ENCODE assay signal across 9 mouse cellular contexts in the genomic region with DNA sequence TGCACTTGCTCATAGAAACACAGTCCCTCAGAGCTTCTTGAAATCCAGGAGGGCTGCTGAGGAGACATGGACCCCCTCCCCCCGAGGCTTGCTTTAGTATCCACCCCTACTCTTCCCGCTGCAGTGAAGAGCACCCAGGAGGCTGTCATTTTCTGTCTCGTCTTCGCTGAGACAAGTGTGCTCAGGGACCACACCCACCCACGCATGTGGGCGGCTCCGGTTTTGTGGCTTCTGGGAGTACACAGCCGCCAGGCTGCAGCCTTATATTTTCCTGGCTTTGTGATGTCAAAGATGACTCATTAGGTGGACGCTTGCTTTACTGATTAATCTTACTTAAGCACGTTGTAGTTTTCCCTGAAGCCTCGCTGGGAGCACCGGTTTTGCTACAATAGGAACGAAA. TPM values are rescaled to one million over a fixed set of nuclear protein-coding genes. Genes with fewer than 3 reads are reported as not detected.
DNase-seq lines count a peak whose midpoint lies in the region; ATAC-seq lines count a peak whose summit lies in the region.
"Had no signal": no experiment of that assay in that cellular context is flagged by ENCODE, and none has a peak within 500 bp of the region (broad histone marks: within the 10 kb centered on the region; RNA-seq: fewer than 3 reads in every experiment).

No protein-coding gene starts in this region.

- peak; percentile 23; the same call in 1 of the 2 replicates for ATAC-seq in intestine, embryonic 16.5 days
- ATAC-seq in neural tube, embryonic 12.5 days (ENCODE audit: low FRiP score, low read depth): no peak

- no peaks in the 10 kb centered on the region for H3K9me3 ChIP-seq in intestine, embryonic 16.5 days (ENCODE audit: control insufficient read depth, low read length)
- no peaks in the 10 kb centered on the region for H3K9me3 ChIP-seq in neural tube, embryonic 12.5 days

- peak overlapping the region; percentile 10 for H3K4me3 ChIP-seq in intestine, embryonic 16.5 days (ENCODE audit: low read length)
- 0 out of 2 replicates have a peak overlapping the region, but pooled peaks have one; percentile 4 for H3K4me3 ChIP-seq in neural tube, embryonic 12.5 days

- H3K9ac ChIP-seq in intestine, embryonic 16.5 days (ENCODE audit: low read depth, low read length): no peak overlapping the region
- no peak overlapping the region for H3K9ac ChIP-seq in neural tube, embryonic 12.5 days

- peak; percentile 39 for DNase-seq in adrenal gland, adult 2 months
- no peak for DNase-seq in adrenal gland, postnatal 14 days
- DNase-seq in right cerebral cortex, adult 18-20 months: peak; percentile 52
- no peak for DNase-seq in right cerebral cortex, postnatal 4 days
- no peak for DNase-seq in layer of hippocampus, adult 9-10 months (ENCODE audit: low spot score)
- no peak for DNase-seq in spleen, postnatal 36 days (ENCODE audit: low spot score in 2 of 2)

- no peaks in the 10 kb centered on the region for H3K4me1 ChIP-seq in intestine, embryonic 16.5 days (ENCODE audit: control insufficient read depth, insufficient read depth, low read length)
- peaks cover 5% of the 10 kb centered on the region; the same call in 1 of the 2 replicates for H3K4me1 ChIP-seq in neural tube, embryonic 12.5 days

- H3K4me2 ChIP-seq in intestine, embryonic 16.5 days (ENCODE audit: low read depth, low read length): peak overlapping the region; percentile 47
- peak overlapping the region; percentile 49 for H3K4me2 ChIP-seq in neural tube, embryonic 12.5 days (replicated peaks)

- H3K27me3 ChIP-seq in intestine, embryonic 16.5 days (replicated peaks; ENCODE audit: control insufficient read depth, insufficient read depth, low read length): no peaks in the 10 kb centered on the region
- H3K27me3 ChIP-seq in neural tube, embryonic 12.5 days (replicated peaks): no peaks in the 10 kb centered on the region

- H3K27ac ChIP-seq in intestine, embryonic 16.5 days (ENCODE audit: low read length): no peak overlapping the region
- H3K27ac ChIP-seq in neural tube, embryonic 12.5 days: no peak overlapping the region

- 13% methylated on average over 13 of the region's 13 CpGs for WGBS in intestine, embryonic 16.5 days
- 22% methylated on average over 13 of the region's 13 CpGs for WGBS in neural tube, embryonic 12.5 days

- no peaks in the 10 kb centered on the region for H3K36me3 ChIP-seq in intestine, embryonic 16.5 days (ENCODE audit: control insufficient read depth, insufficient read depth, low read length)
- no peaks in the 10 kb centered on the region for H3K36me3 ChIP-seq in neural tube, embryonic 12.5 days

RNA-seq across cellular contexts. Expression of a gene that starts 20.8 kb away (rescaled TPM):
- 10 to 100 TPM in 1 of 2 experiments, 1 to 10 TPM in 1; 9.0 to 11.9 TPM for total RNA-seq in adrenal gland, adult 2 months (2021)
- polyA plus RNA-seq in adrenal gland, adult 2 months (2012; rRNA removed): 1.8 and 1.9 TPM in 2 replicates
- 12.0 and 13.4 TPM in 2 replicates for total RNA-seq in adrenal gland, postnatal 14 days (2021)
- 11.7 and 13.9 TPM in 2 replicates for polyA plus RNA-seq in intestine, embryonic 16.5 days (2015; fragmentation: Nextera tagmentation; extraction: Ambion mirVana)
- polyA plus RNA-seq in neural tube, embryonic 12.5 days (2016; fragmentation: Nextera tagmentation; extraction: Ambion mirVana): 30.5 and 31.9 TPM in 2 replicates

RNA-seq across cellular contexts. Expression of a gene that starts 26.7 kb away (rescaled TPM):
- total RNA-seq in adrenal gland, adult 2 months (2021): not detected
- polyA plus RNA-seq in adrenal gland, adult 2 months (2012; rRNA removed): not detected in 2 replicates
- total RNA-seq in adrenal gland, postnatal 14 days (2021): not detected in 2 replicates
- 1.4 and 1.5 TPM in 2 replicates for polyA plus RNA-seq in intestine, embryonic 16.5 days (2015; fragmentation: Nextera tagmentation; extraction: Ambion mirVana)
- polyA plus RNA-seq in neural tube, embryonic 12.5 days (2016; fragmentation: Nextera tagmentation; extraction: Ambion mirVana): 4.4 and 5.6 TPM in 2 replicates
- total RNA-seq: layer of hippocampus, postnatal 36 days had no signal

RNA-seq across cellular contexts. Expression of a gene that starts 27.9 kb away (rescaled TPM):
- not detected for total RNA-seq in adrenal gland, adult 2 months (2021)
- 0.06 and 0.08 TPM in 2 replicates for polyA plus RNA-seq in adrenal gland, adult 2 months (2012; rRNA removed)
- total RNA-seq in adrenal gland, postnatal 14 days (2021): not detected in 2 replicates
- polyA plus RNA-seq in intestine, embryonic 16.5 days (2015; fragmentation: Nextera tagmentation; extraction: Ambion mirVana): 7.5 and 8.6 TPM in 2 replicates
- 30.0 and 33.1 TPM in 2 replicates for polyA plus RNA-seq in neural tube, embryonic 12.5 days (2016; fragmentation: Nextera tagmentation; extraction: Ambion mirVana)
- total RNA-seq: layer of hippocampus, postnatal 36 days had no signal

Comparison
In these comparisons a context has a peak if more than half of its experiments do, and no peak if none do; other contexts are left out.
1. DNase-seq: peak in adrenal gland, adult 2 months (single experiment) and right cerebral cortex, adult 18-20 months (single experiment); none in adrenal gland, postnatal 14 days (single experiment), right cerebral cortex, postnatal 4 days (single experiment), layer of hippocampus, adult 9-10 months (single experiment) and spleen, postnatal 36 days (0 of 2).